Mouse (Mus musculus) liver, embryonic 16.5 days (tissue): ENCODE results near the gene Olfr328. TPM values are rescaled to one million over a fixed set of nuclear protein-coding genes. Genes with fewer than 3 reads are reported as not detected.
"Not testable (repeated sequence)": the region's sequence is repeated elsewhere in the genome, so short reads cannot be mapped to it uniquely, and the experiment has no call there.

ENCODE experiments used
- ATAC-seq: fragments of 200-750 bp; cut with Nextera tagmentation; 2 replicates; pipeline ENCODE4 v1.8.0; 2017; ENCODE audit warnings: low read depth, mild to moderate bottlenecking, moderate number of reproducible peaks, moderate library complexity
- H3K27ac ChIP-seq: fragments of 300-500 bp; sonication (generic); 2 replicates; pipeline ENCODE4 v1.5.1; 2014; ENCODE audit warnings: mild to moderate bottlenecking, low read length
- H3K27me3 ChIP-seq: fragments of 300-500 bp; sonication (generic); 2 replicates; pipeline ENCODE4 v1.6.1; 2014; ENCODE audit warnings: low read depth, low read length, mixed read lengths; ENCODE audit not compliant: control insufficient read depth, insufficient read depth
- H3K36me3 ChIP-seq: fragments of 300-500 bp; sonication (generic); 2 replicates; pipeline ENCODE4 v1.6.1; 2014; ENCODE audit warnings: mild to moderate bottlenecking; ENCODE audit not compliant: control insufficient read depth, insufficient read depth
- H3K4me1 ChIP-seq: fragments of 300-500 bp; sonication (generic); 2 replicates; pipeline ENCODE4 v1.6.1; 2014; ENCODE audit warnings: low read depth, low read length, mixed read lengths; ENCODE audit not compliant: control insufficient read depth
- H3K4me2 ChIP-seq: fragments of 300-500 bp; sonication (generic); 2 replicates; pipeline ENCODE4 v1.6.1; 2014; ENCODE audit warnings: low read depth, low read length, mixed read lengths
- H3K4me3 ChIP-seq: fragments of 300-500 bp; sonication (generic); 2 replicates; pipeline ENCODE4 v1.5.1; 2014; ENCODE audit warnings: low read depth, mild to moderate bottlenecking, low read length
- H3K9ac ChIP-seq: fragments of 300-500 bp; sonication (generic); 2 replicates; pipeline ENCODE4 v1.6.1; 2014; ENCODE audit warnings: low read depth, low read length
- H3K9me3 ChIP-seq: fragments of 300-500 bp; sonication (generic); replicated peaks from 2 replicates; pipeline ENCODE4 v1.6.1; 2016; ENCODE audit warnings: low read length; ENCODE audit not compliant: control insufficient read depth
- WGBS: fragments of 180-500 bp; shearing (Covaris S2); extraction: QIAGEN DNeasy Blood & Tissue Kit; methylation state at CpG from one replicate; pipeline ENCODE4 v1.1.7; 2014; ENCODE audit not compliant: insufficient replicate concordance; 5-methylcytosine and 5-hydroxymethylcytosine counted together
- polyA plus RNA-seq: library from polyadenylated mRNA; unstranded; fragments of >200 nt; fragmentation: Nextera tagmentation; extraction: Ambion mirVana; gene quantifications from 2 replicates; pipeline ENCODE4 v1.2.1, GENCODE M21; 2015

The Olfr328 gene
- polyA plus RNA-seq, 1 experiment from 2014 or later: not detected

- no peak overlapping the region for H3K4me3 ChIP-seq
- no peaks in the 10 kb centered on the region for H3K27me3 ChIP-seq
- H3K9me3 ChIP-seq: no peaks in the 10 kb centered on the region
- WGBS: 55% methylated on average over 8 of the region's 8 CpGs
- H3K36me3 ChIP-seq: no peaks in the 10 kb centered on the region
- no peak overlapping the region for H3K9ac ChIP-seq
- H3K4me2 ChIP-seq: no peak overlapping the region
- no peak overlapping the region for H3K27ac ChIP-seq
- no peaks in the 10 kb centered on the region for H3K4me1 ChIP-seq
- no peak for ATAC-seq
These were observed 23.2 kb upstream of the Olfr328 start for GRCm38 (mm10) chr11:58578636-58579035.

DNA sequence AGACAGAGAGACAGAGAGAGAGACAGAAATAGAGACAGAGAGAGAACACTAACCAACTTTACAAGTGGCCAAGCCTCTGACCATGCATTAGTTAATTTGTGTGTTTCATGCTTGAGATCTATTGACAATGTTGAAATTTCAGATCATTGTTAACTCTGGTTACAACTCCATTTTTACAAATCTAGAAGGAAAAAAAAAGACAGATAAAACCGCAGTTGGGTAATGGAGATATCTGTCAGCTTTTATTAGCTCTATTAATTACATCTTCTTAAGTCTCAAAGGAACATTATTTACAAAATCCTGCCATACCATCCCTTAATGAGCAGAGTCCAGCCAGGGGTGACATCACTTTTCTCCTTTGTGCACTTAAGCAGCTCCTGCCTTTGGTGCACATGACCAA, 22.0 kb upstream of the Olfr328 start, which contains the start of gene Olfr325:
Olfr325 (plus strand) TSS at position 301 of the 400 bp plus-strand sequence.
- ATAC-seq: no peak
- Histone ChIP-seq H3K9me3 (no peaks in the 10 kb centered on the region), H3K4me2 (no peak within 1 kb of the TSS), H3K4me1 (no peaks in the 10 kb centered on the region), H3K27me3 (no peaks in the 10 kb centered on the region), H3K27ac (no peak within 1 kb of the TSS), H3K4me3 (no peak within 1 kb of the TSS), H3K36me3 (no peaks in the 10 kb centered on the region), H3K9ac (no peak within 1 kb of the TSS)
- WGBS: 62% methylated on average over 1 of the region's 1 CpGs

DNA sequence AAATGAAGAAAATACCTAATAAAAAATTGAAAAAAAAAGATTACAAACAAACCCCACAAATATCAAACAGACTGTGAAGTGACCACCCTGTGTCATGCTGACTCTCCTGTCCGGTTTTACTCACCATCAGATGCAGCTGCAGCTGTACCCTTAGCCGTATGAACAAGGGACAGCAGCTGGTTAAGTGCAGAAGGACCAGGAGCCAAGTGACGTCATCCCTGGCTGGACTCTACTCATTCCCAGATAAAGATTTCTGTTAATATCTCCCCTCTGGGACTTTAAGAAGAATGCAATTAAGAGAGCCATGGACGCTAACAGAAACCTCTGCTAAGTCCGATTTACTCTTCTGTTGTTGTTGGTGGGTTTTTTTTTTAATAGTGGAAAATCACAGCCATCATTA, 15.0 kb upstream of the Olfr328 start, which contains the start of gene Olfr224:
Olfr224 (minus strand) TSS at position 149 of the 400 bp plus-strand sequence.
- H3K4me3 ChIP-seq: no peak within 1 kb of the TSS
- H3K36me3 ChIP-seq: no peaks in the 10 kb centered on the region
- H3K4me1 ChIP-seq: no peaks in the 10 kb centered on the region
- no peaks in the 10 kb centered on the region for H3K9me3 ChIP-seq
- no peak for ATAC-seq
- H3K27me3 ChIP-seq: no peaks in the 10 kb centered on the region
- no peak within 1 kb of the TSS for H3K4me2 ChIP-seq
- 51% methylated on average over 5 of the region's 5 CpGs for WGBS
- no peak within 1 kb of the TSS for H3K9ac ChIP-seq
- no peak within 1 kb of the TSS for H3K27ac ChIP-seq

GRCm38 (mm10) chr11:58546322-58546721, 9.1 kb downstream of the Olfr328 start, which contains the start of gene Olfr329-ps:
Gene Olfr329-ps (minus strand): TSS chr11:58546422.
- Histone ChIP-seq H3K9me3 (no peaks in the 10 kb centered on the region), H3K9ac (no peak within 1 kb of the TSS), H3K36me3 (no peaks in the 10 kb centered on the region), H3K27ac (no peak within 1 kb of the TSS), H3K4me2 (no peak within 1 kb of the TSS), H3K4me3 (no peak within 1 kb of the TSS), H3K27me3 (no peaks in the 10 kb centered on the region), H3K4me1 (no peaks in the 10 kb centered on the region)
- no peak for ATAC-seq
- 64% methylated on average over 5 of the region's 5 CpGs for WGBS

DNA sequence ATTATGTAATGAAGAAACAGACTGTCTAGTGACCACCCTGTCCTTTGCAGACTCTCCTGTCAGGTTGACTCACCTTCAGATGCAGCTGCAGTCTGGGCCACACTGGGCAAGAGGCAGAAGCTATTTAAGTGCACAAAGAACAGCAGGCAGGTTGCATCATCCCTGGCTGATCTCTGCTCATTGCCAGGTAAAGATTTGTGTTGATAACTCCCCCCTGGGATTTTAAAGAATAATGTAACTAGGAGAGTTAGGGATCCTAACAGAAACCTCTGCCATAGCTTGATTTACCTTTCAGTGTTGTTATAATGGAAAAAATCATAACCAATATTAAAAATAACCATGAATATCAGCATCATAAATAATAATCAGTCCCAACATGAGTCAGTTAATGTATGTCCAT, 20.7 kb downstream of the Olfr328 start, which contains the start of gene Olfr330:
Olfr330 (minus strand) TSS at position 101 of the 400 bp plus-strand sequence.
- ATAC-seq, H3K4me2 ChIP-seq, H3K4me3 ChIP-seq, H3K9ac ChIP-seq, H3K27ac ChIP-seq, H3K9me3 ChIP-seq, H3K27me3 ChIP-seq, H3K36me3 ChIP-seq, H3K4me1 ChIP-seq: not testable (repeated sequence)

GRCm38 (mm10) chr11:58519756-58520155, 35.7 kb downstream of the Olfr328 start:
- not testable (repeated sequence) for H3K9me3 ChIP-seq, H3K36me3 ChIP-seq, H3K27ac ChIP-seq, H3K4me2 ChIP-seq, H3K27me3 ChIP-seq, H3K9ac ChIP-seq, ATAC-seq, H3K4me1 ChIP-seq, H3K4me3 ChIP-seq
- WGBS: 66% methylated on average over 7 of the region's 9 CpGs

DNA sequence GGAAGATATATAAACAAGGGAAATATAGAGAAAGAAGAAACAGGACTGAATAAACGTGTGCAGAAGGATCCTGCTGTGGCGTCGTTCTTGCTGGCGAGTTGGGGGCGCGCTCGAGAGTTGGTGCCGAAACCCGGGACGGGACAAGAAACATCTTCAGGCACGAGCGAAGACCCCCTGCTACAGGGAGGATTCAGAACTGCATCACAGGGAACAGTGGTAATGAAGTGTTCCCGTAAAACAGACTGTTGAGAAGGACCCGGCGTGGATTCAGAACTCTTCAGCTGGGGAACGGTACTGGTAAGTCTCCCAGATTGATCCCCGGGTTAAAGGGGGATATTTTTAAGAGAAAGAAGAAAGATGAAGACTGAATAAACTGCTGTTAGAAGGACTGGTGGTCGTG, 36.5 kb downstream of the Olfr328 start:
- not testable (repeated sequence) for H3K9ac ChIP-seq, H3K27ac ChIP-seq, H3K36me3 ChIP-seq, H3K4me1 ChIP-seq, H3K4me2 ChIP-seq, H3K9me3 ChIP-seq, H3K4me3 ChIP-seq, ATAC-seq, H3K27me3 ChIP-seq
- WGBS: 82% methylated on average over 16 of the region's 18 CpGs

DNA sequence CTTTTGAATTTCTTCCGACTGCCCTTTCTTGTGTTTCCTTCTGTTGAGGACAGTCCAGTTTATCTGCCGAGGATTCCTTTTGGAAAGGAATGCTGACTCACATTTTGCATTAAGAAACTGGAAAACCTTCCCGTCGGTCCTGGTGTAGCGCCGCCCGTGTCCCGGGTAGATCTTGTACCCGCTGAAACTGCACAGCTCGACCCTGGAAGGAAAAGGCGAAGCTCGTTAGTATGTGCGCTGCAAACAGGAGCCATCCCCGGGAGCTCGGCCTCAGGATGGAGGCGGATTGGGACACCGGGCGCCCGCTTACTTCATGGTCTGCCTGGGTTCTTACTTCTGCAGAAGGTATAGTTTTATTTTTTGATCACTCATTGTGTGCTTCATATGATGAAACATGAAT, 46.4 kb downstream of the Olfr328 start:
- not testable (repeated sequence) for H3K9ac ChIP-seq, H3K4me1 ChIP-seq, H3K27me3 ChIP-seq, H3K4me2 ChIP-seq, H3K4me3 ChIP-seq, H3K27ac ChIP-seq, H3K9me3 ChIP-seq, H3K36me3 ChIP-seq, ATAC-seq
- WGBS: 76% methylated on average over 19 of the region's 19 CpGs

GRCm38 (mm10) chr11:58502472-58502871, 53.0 kb downstream of the Olfr328 start, which contains the start of gene Olfr331:
Gene Olfr331 (minus strand): TSS chr11:58502572.
- not testable (repeated sequence) for H3K9me3 ChIP-seq, H3K4me1 ChIP-seq, H3K27ac ChIP-seq, H3K27me3 ChIP-seq, H3K36me3 ChIP-seq, H3K4me3 ChIP-seq, H3K9ac ChIP-seq, H3K4me2 ChIP-seq, ATAC-seq
